Mouse (Mus musculus): ENCODE data around the gene Plcxd2. TPM values are rescaled to one million over a fixed set of nuclear protein-coding genes. Genes with fewer than 3 reads are reported as not detected.
A peak's percentile ranks its signal among the peaks of the same experiment; 100 is the strongest.

Plcxd2 gene
- polyA plus RNA-seq, 1 experiment from 2014 or later, result 0.20 TPM

- H3K9me3 ChIP-seq (ENCODE audit: low read length), result no peaks in the 10 kb centered on the region
- no peak for ATAC-seq
- 97% methylated on average over 3 of the region's 3 CpGs for WGBS
These were observed 70.6 kb downstream of the Plcxd2 start for GRCm38 (mm10) chr16:45939436-45939835.

GRCm38 (mm10) chr16:45937381-45937780 lies 72.6 kb downstream of the Plcxd2 start:
- DNase-seq (ENCODE audit: low spot score) (no peak), ATAC-seq (no peak)
- Histone ChIP-seq H3K4me1 (ENCODE audit: insufficient read depth, low read depth, low read length) (no peaks in the 10 kb centered on the region), H3K27me3 (replicated peaks; ENCODE audit: insufficient read depth, low read length) (no peaks in the 10 kb centered on the region), H3K9ac (replicated peaks; ENCODE audit: low read depth) (no peak overlapping the region), H3K4me3 (ENCODE audit: low read depth, low read length) (no peak overlapping the region), H3K36me3 (ENCODE audit: insufficient read depth, low read length) (no peaks in the 10 kb centered on the region), H3K27ac (ENCODE audit: low read length) (no peak overlapping the region), H3K9me3 (ENCODE audit: low read length) (no peaks in the 10 kb centered on the region), H3K4me2 (replicated peaks; ENCODE audit: low read depth, low read length) (no peak overlapping the region)
- WGBS, result 37% methylated on average over 2 of the region's 2 CpGs
- TF ChIP-seq EP300 (IDR thresholded peaks at IDR 0.05), result no peak
- TF ChIP-seq CTCF (IDR thresholded peaks at IDR 0.05), result no peak

More at GRCm38 (mm10) chr16:45939436-45939835, 70.6 kb downstream of the Plcxd2 start:
- H3K9ac ChIP-seq (replicated peaks; ENCODE audit: low read depth), result no peak overlapping the region
- no peak overlapping the region for H3K4me2 ChIP-seq (replicated peaks; ENCODE audit: low read depth, low read length)
- no peaks in the 10 kb centered on the region for H3K27me3 ChIP-seq (replicated peaks; ENCODE audit: insufficient read depth, low read length)
- no peaks in the 10 kb centered on the region for H3K4me1 ChIP-seq (ENCODE audit: insufficient read depth, low read depth, low read length)
- no peaks in the 10 kb centered on the region for H3K36me3 ChIP-seq (ENCODE audit: insufficient read depth, low read length)
- peak; percentile 36; the same call in 1 of the 2 replicates for TF ChIP-seq CTCF (IDR thresholded peaks at IDR 0.05)
- no peak for TF ChIP-seq EP300 (IDR thresholded peaks at IDR 0.05)
- no peak for DNase-seq (ENCODE audit: low spot score)
- no peak overlapping the region for H3K27ac ChIP-seq (ENCODE audit: low read length)
- no peak overlapping the region for H3K4me3 ChIP-seq (ENCODE audit: low read depth, low read length)

GRCm38 (mm10) chr16:45936521-45936920 lies 73.5 kb downstream of the Plcxd2 start:
- DNase-seq (ENCODE audit: low spot score) (no peak), ATAC-seq (no peak)
- H3K36me3 ChIP-seq (ENCODE audit: insufficient read depth, low read length), result no peaks in the 10 kb centered on the region
- no peak overlapping the region for H3K4me3 ChIP-seq (ENCODE audit: low read depth, low read length)
- no peaks in the 10 kb centered on the region for H3K4me1 ChIP-seq (ENCODE audit: insufficient read depth, low read depth, low read length)
- H3K27ac ChIP-seq (ENCODE audit: low read length), result no peak overlapping the region
- no peaks in the 10 kb centered on the region for H3K27me3 ChIP-seq (replicated peaks; ENCODE audit: insufficient read depth, low read length)
- TF ChIP-seq CTCF (IDR thresholded peaks at IDR 0.05) (no peak), EP300 (IDR thresholded peaks at IDR 0.05) (no peak)
- 72% methylated on average over 2 of the region's 2 CpGs for WGBS
- H3K9ac ChIP-seq (replicated peaks; ENCODE audit: low read depth), result no peak overlapping the region
- no peaks in the 10 kb centered on the region for H3K9me3 ChIP-seq (ENCODE audit: low read length)
- no peak overlapping the region for H3K4me2 ChIP-seq (replicated peaks; ENCODE audit: low read depth, low read length)

GRCm38 (mm10) chr16:45935956-45936483 lies 74.0 kb downstream of the Plcxd2 start:
- WGBS, result 58% methylated on average over 3 of the region's 3 CpGs
- Histone ChIP-seq H3K27me3 (replicated peaks; ENCODE audit: insufficient read depth, low read length) (no peaks in the 10 kb centered on the region), H3K36me3 (ENCODE audit: insufficient read depth, low read length) (no peaks in the 10 kb centered on the region), H3K4me2 (replicated peaks; ENCODE audit: low read depth, low read length) (no peak overlapping the region), H3K9ac (replicated peaks; ENCODE audit: low read depth) (no peak overlapping the region), H3K27ac (ENCODE audit: low read length) (no peak overlapping the region), H3K9me3 (ENCODE audit: low read length) (no peaks in the 10 kb centered on the region), H3K4me3 (ENCODE audit: low read depth, low read length) (no peak overlapping the region), H3K4me1 (ENCODE audit: insufficient read depth, low read depth, low read length) (no peaks in the 10 kb centered on the region)
- no peak for TF ChIP-seq CTCF (IDR thresholded peaks at IDR 0.05)
- TF ChIP-seq EP300 (IDR thresholded peaks at IDR 0.05), result no peak
- ATAC-seq (no peak), DNase-seq (ENCODE audit: low spot score) (no peak)

- Histone ChIP-seq H3K4me3 (ENCODE audit: low read depth, low read length) (no peak overlapping the region), H3K4me1 (ENCODE audit: insufficient read depth, low read depth, low read length) (no peaks in the 10 kb centered on the region), H3K4me2 (replicated peaks; ENCODE audit: low read depth, low read length) (no peak overlapping the region), H3K9me3 (ENCODE audit: low read length) (no peaks in the 10 kb centered on the region), H3K27ac (ENCODE audit: low read length) (no peak overlapping the region), H3K9ac (replicated peaks; ENCODE audit: low read depth) (no peak overlapping the region), H3K27me3 (replicated peaks; ENCODE audit: insufficient read depth, low read length) (no peaks in the 10 kb centered on the region), H3K36me3 (ENCODE audit: insufficient read depth, low read length) (no peaks in the 10 kb centered on the region)
- TF ChIP-seq CTCF (IDR thresholded peaks at IDR 0.05) (no peak), EP300 (IDR thresholded peaks at IDR 0.05) (no peak)
- DNase-seq (ENCODE audit: low spot score) (no peak), ATAC-seq (no peak)
- WGBS, result 38% methylated on average over 2 of the region's 2 CpGs
These were observed 75.2 kb downstream of the Plcxd2 start for GRCm38 (mm10) chr16:45934721-45935407.

GRCm38 (mm10) chr16:45930308-45930707 lies 79.7 kb downstream of the Plcxd2 start:
- Histone ChIP-seq H3K27me3 (replicated peaks; ENCODE audit: insufficient read depth, low read length) (no peaks in the 10 kb centered on the region), H3K4me2 (replicated peaks; ENCODE audit: low read depth, low read length) (no peak overlapping the region), H3K4me1 (ENCODE audit: insufficient read depth, low read depth, low read length) (peaks cover 17% of the 10 kb centered on the region; the same call in 1 of the 2 replicates), H3K4me3 (ENCODE audit: low read depth, low read length) (no peak overlapping the region), H3K36me3 (ENCODE audit: insufficient read depth, low read length) (no peaks in the 10 kb centered on the region), H3K9ac (replicated peaks; ENCODE audit: low read depth) (no peak overlapping the region), H3K9me3 (ENCODE audit: low read length) (no peaks in the 10 kb centered on the region), H3K27ac (ENCODE audit: low read length) (0 out of 2 replicates have a peak overlapping the region, but pooled peaks have one; percentile 38)
- 0 out of 2 replicates have a peak, but pooled peaks have one; percentile 8 for TF ChIP-seq EP300 (IDR thresholded peaks at IDR 0.05)
- TF ChIP-seq CTCF (IDR thresholded peaks at IDR 0.05), result no peak
- ATAC-seq (peak; percentile 69), DNase-seq (ENCODE audit: low spot score) (peak; percentile 59)
- WGBS, result 45% methylated on average over 3 of the region's 3 CpGs
